Mouse (Mus musculus): ENCODE results near the gene Vmn1r194. TPM values are rescaled to one million over a fixed set of nuclear protein-coding genes. Genes with fewer than 3 reads are reported as not detected.
"Not testable (repeated sequence)": the region's sequence is repeated elsewhere in the genome, so short reads cannot be mapped to it uniquely, and the experiment has no call there.

Vmn1r194 gene
- not detected in 2 replicates for polyA plus RNA-seq (2015; fragmentation: Nextera tagmentation; extraction: Ambion mirVana)

DNA sequence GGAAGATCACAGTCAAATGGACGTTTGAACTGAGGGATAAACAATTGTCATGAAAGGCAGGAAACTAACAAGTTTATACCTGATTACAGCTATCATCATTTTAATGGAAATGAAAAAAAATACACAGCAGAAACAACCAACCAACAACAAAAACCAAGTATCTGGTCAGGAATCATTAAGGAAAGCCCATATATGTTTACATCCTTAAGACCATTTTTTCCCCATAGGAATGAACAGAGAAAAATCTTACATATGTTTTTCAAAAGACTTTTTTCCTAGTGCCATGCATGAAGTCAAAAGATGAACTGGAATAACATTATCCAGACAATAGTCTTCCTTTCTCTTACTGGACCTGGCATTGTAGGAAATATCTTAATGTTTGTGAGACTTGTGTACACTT lies at the start of gene Vmn1r194:
Gene Vmn1r194, plus strand, starts transcription at position 301 of the 400 bp plus-strand sequence.
- 56% methylated on average over 1 of the region's 1 CpGs for WGBS
- Histone ChIP-seq H3K4me1 (no peaks in the 10 kb centered on the region), H3K4me2 (no peak within 1 kb of the TSS), H3K4me3 (no peak within 1 kb of the TSS), H3K9me3 (replicated peaks) (no peaks in the 10 kb centered on the region), H3K27ac (no peak within 1 kb of the TSS), H3K27me3 (no peaks in the 10 kb centered on the region), H3K9ac (no peak within 1 kb of the TSS), H3K36me3 (ENCODE audit: poor library complexity, severe bottlenecking) (no peaks in the 10 kb centered on the region)
- ATAC-seq = no peak

DNA sequence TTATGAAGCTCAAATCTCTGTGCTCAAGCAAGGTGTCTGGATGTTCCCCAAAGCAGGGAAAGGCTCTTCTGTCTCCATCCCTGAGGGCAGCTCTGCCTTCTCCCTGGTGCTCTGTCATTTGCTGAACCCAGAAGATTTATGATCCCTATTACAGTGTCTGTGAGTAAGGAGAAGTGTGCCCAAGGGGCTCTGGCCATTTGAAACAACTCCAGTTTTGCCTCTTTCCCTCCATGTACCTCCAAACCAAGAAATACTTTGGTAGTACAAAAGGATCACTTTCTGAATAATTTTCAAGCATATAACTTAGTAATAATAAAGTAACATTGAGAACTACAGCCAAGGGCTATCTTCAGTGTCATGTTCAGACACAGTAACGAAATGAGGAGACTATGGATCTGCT lies 21.0 kb upstream of the Vmn1r194 start, which contains the start of gene Vmn1r193:
Gene Vmn1r193, minus strand, starts transcription at position 101 of the 400 bp plus-strand sequence.
- H3K27ac ChIP-seq; H3K9me3 ChIP-seq (replicated peaks); H3K4me1 ChIP-seq; H3K4me2 ChIP-seq; H3K9ac ChIP-seq; ATAC-seq; H3K4me3 ChIP-seq; H3K36me3 ChIP-seq (ENCODE audit: poor library complexity, severe bottlenecking); H3K27me3 ChIP-seq: not testable (repeated sequence)
- WGBS = 89% methylated on average over 1 of the region's 1 CpGs

DNA sequence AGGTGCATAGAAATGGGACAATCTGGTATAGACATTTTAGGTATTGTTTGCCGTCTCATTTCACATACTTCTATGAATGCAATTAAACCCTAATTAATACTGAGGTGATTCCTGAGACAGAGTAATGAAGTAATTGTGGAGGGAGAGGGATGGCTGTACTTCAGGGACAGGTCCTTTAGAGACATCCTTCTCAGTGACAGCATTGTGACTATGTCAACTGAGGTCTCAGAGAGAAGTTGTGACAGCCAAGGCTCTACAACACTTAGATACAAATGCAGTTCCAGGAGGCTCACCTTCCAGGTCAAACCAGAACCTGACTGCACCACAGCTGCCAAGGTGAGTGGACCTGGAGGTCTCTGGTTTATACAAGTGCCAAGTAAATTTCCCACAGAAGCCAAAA lies 26.2 kb downstream of the Vmn1r194 start, which contains the start of gene Vmn1r195:
Gene Vmn1r195, plus strand, starts transcription at position 301 of the 400 bp plus-strand sequence.
- not testable (repeated sequence) for H3K9me3 ChIP-seq (replicated peaks); H3K27me3 ChIP-seq; H3K4me1 ChIP-seq; ATAC-seq; H3K9ac ChIP-seq; H3K27ac ChIP-seq; H3K4me3 ChIP-seq; H3K36me3 ChIP-seq (ENCODE audit: poor library complexity, severe bottlenecking); H3K4me2 ChIP-seq
- WGBS = 95% methylated on average over 1 of the region's 1 CpGs

DNA sequence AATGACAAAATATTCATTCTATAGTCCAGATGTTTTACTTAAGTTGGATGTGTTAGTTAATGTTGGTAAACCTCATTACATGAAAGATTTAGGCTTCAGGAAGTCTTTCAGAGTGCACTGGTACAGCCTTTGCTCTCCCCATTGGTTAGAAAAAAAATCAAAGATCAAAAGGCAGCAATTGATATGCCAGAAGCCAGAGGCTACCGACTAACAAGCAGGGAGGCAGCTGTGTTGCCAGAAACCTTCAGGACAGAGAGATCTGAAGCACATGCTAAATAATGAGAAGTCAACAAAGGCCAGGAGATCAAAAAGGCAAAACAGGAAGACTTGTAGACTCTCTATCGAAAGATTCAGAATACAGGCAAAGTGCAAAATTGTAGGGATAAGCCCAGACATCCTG lies 27.7 kb downstream of the Vmn1r194 start:
- no peak overlapping the region for H3K4me3 ChIP-seq
- no peaks in the 10 kb centered on the region for H3K36me3 ChIP-seq (ENCODE audit: poor library complexity, severe bottlenecking)
- H3K4me2 ChIP-seq = no peak overlapping the region
- H3K9me3 ChIP-seq (replicated peaks) = no peaks in the 10 kb centered on the region
- H3K27me3 ChIP-seq = no peaks in the 10 kb centered on the region
- 47% methylated on average over 2 of the region's 2 CpGs for WGBS
- H3K9ac ChIP-seq = no peak overlapping the region
- H3K4me1 ChIP-seq = no peaks in the 10 kb centered on the region
- ATAC-seq = no peak
- H3K27ac ChIP-seq = no peak overlapping the region

DNA sequence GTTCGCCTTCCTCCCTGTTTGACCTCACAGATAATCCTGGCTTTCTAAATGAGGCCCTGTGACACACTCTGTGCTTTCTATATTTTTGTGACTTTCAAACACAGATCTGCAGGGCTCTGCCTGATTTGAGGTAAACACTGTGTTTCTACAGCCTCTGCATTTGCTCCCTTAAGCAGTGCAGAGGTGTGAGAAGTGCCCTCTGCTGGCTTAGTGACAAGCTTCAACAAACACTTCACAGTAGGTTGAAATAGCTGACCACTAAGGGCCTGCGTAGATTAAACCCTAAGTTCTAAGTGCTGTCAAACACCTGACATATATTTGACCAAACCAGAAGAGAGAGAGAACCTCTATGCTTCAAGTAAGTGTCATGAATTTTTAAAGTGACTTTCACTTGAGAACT lies 40.6 kb downstream of the Vmn1r194 start:
- no peak for ATAC-seq
- 72% methylated on average over 2 of the region's 2 CpGs for WGBS
- no peak overlapping the region for H3K9ac ChIP-seq

DNA sequence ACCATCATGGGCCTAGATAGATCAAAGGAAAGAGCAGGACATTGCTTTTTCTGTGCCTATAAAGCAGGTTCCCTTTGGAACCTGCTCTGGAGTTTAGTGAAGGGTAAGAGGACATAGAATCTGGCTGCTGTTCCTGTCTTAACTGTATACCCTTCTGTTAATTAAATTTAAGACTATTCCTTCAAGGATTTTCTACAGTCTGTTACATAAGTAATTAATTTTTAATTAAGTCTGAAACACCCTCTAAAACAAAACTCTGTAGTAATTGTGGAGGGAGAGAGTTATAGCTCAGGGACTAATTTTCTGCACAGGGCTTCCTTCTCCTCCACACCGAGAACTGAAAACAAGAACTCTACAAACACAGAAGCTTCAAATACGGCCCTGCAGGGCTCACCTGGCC lies 45.6 kb downstream of the Vmn1r194 start, which contains the start of gene Vmn1r196:
Gene Vmn1r196, plus strand, starts transcription at position 301 of the 400 bp plus-strand sequence.
- H3K9me3 ChIP-seq (replicated peaks) = no peaks in the 10 kb centered on the region
- WGBS = 85% methylated on average over 2 of the region's 2 CpGs
- no peak for ATAC-seq
- no peaks in the 10 kb centered on the region for H3K36me3 ChIP-seq (ENCODE audit: poor library complexity, severe bottlenecking)
- no peaks in the 10 kb centered on the region for H3K4me1 ChIP-seq
- H3K27ac ChIP-seq = no peak within 1 kb of the TSS
- no peak within 1 kb of the TSS for H3K4me2 ChIP-seq
- no peak within 1 kb of the TSS for H3K9ac ChIP-seq
- no peaks in the 10 kb centered on the region for H3K27me3 ChIP-seq
- no peak within 1 kb of the TSS for H3K4me3 ChIP-seq

More for the DNA sequence above, 40.6 kb downstream of the Vmn1r194 start:
- Histone ChIP-seq H3K36me3 (ENCODE audit: poor library complexity, severe bottlenecking) (no peaks in the 10 kb centered on the region), H3K27ac (no peak overlapping the region), H3K4me2 (no peak overlapping the region), H3K4me3 (no peak overlapping the region), H3K27me3 (no peaks in the 10 kb centered on the region), H3K4me1 (no peaks in the 10 kb centered on the region), H3K9me3 (replicated peaks) (no peaks in the 10 kb centered on the region)

Small RNAs within 50 kb of the gene (microRNA-seq; reads per million reads assigned to microRNA genes)
- not detected for gene Gm23282
- gene Gm25084 = not detected

Other genes starting within 250 kb of the Vmn1r194 start
- not detected in 2 replicates for gene Prss16, start 234.5 kb upstream of the Vmn1r194 start, polyA plus RNA-seq (2015; fragmentation: Nextera tagmentation; extraction: Ambion mirVana)
- 2.8 and 10.7 TPM in 2 replicates for gene Hist1h2ah, start 208.6 kb upstream of the Vmn1r194 start, polyA plus RNA-seq (2015; fragmentation: Nextera tagmentation; extraction: Ambion mirVana)
- gene Hist1h2bk, start 208.3 kb upstream of the Vmn1r194 start, polyA plus RNA-seq (2015; fragmentation: Nextera tagmentation; extraction: Ambion mirVana) = 7.5 and 10.3 TPM in 2 replicates
- gene Hist1h4i, start 202.9 kb upstream of the Vmn1r194 start, polyA plus RNA-seq (2015; fragmentation: Nextera tagmentation; extraction: Ambion mirVana) = 42.8 and 45.2 TPM in 2 replicates
- gene Hist1h2ag, start 201.3 kb upstream of the Vmn1r194 start, polyA plus RNA-seq (2015; fragmentation: Nextera tagmentation; extraction: Ambion mirVana) = 60.3 and 62.0 TPM in 2 replicates
- gene Hist1h2bj, start 201.0 kb upstream of the Vmn1r194 start, polyA plus RNA-seq (2015; fragmentation: Nextera tagmentation; extraction: Ambion mirVana) = 13.3 and 13.9 TPM in 2 replicates
- not detected in 2 replicates for gene Vmn1r188, start 159.8 kb upstream of the Vmn1r194 start, polyA plus RNA-seq (2015; fragmentation: Nextera tagmentation; extraction: Ambion mirVana)
- gene Vmn1r189, start 138.4 kb upstream of the Vmn1r194 start, polyA plus RNA-seq (2015; fragmentation: Nextera tagmentation; extraction: Ambion mirVana) = not detected in 2 replicates
- gene Vmn1r191, start 60.2 kb upstream of the Vmn1r194 start, polyA plus RNA-seq (2015; fragmentation: Nextera tagmentation; extraction: Ambion mirVana) = not detected in 2 replicates
- gene Vmn1r192, start 53.1 kb upstream of the Vmn1r194 start, polyA plus RNA-seq (2015; fragmentation: Nextera tagmentation; extraction: Ambion mirVana) = not detected in 2 replicates
- gene Vmn1r193, start 21.1 kb upstream of the Vmn1r194 start, polyA plus RNA-seq (2015; fragmentation: Nextera tagmentation; extraction: Ambion mirVana) = not detected in 2 replicates
- not detected in 2 replicates for gene Vmn1r195, start 26.3 kb downstream of the Vmn1r194 start, polyA plus RNA-seq (2015; fragmentation: Nextera tagmentation; extraction: Ambion mirVana)
- not detected in 2 replicates for gene Vmn1r196, start 45.7 kb downstream of the Vmn1r194 start, polyA plus RNA-seq (2015; fragmentation: Nextera tagmentation; extraction: Ambion mirVana)
- not detected in 2 replicates for gene Vmn1r197, start 80.4 kb downstream of the Vmn1r194 start, polyA plus RNA-seq (2015; fragmentation: Nextera tagmentation; extraction: Ambion mirVana)
- gene Vmn1r198, start 106.1 kb downstream of the Vmn1r194 start, polyA plus RNA-seq (2015; fragmentation: Nextera tagmentation; extraction: Ambion mirVana) = not detected in 2 replicates
- not detected in 2 replicates for gene Vmn1r199, start 135.6 kb downstream of the Vmn1r194 start, polyA plus RNA-seq (2015; fragmentation: Nextera tagmentation; extraction: Ambion mirVana)
- gene Vmn1r200, start 146.2 kb downstream of the Vmn1r194 start, polyA plus RNA-seq (2015; fragmentation: Nextera tagmentation; extraction: Ambion mirVana) = not detected in 2 replicates
- not detected in 2 replicates for gene Vmn1r201, start 227.7 kb downstream of the Vmn1r194 start, polyA plus RNA-seq (2015; fragmentation: Nextera tagmentation; extraction: Ambion mirVana)